ENCODE assay signal across 9 mouse cellular contexts in genomic region chr11:88512580-88512979, GRCm38 (mm10).
DNase-seq lines count a peak whose midpoint lies in the region; ATAC-seq lines count a peak whose summit lies in the region.
"Had no signal": no experiment of that assay in that cellular context is flagged by ENCODE, and none has a peak within 500 bp of the region (broad histone marks: within the 10 kb centered on the region; RNA-seq: fewer than 3 reads in every experiment).

No protein-coding gene starts in this region.

- peak; percentile 34 for DNase-seq in layer of hippocampus, adult 11-12 months (ENCODE audit: low spot score)
- no peak for DNase-seq in layer of hippocampus, adult 8-10 months (ENCODE audit: low spot score in 2 of 2)
- DNase-seq in MN1 (ENCODE audit: low spot score) = peak; percentile 44
- peak; percentile 83 for DNase-seq in embryo, embryonic 10 days (ENCODE audit: low spot score)
- peak; percentile 67 for DNase-seq in lung, postnatal 4 days

- WGBS in heart, embryonic 13.5 days = 37% methylated on average over 4 of the region's 4 CpGs
- WGBS in kidney, embryonic 14.5 days = 39% methylated on average over 4 of the region's 4 CpGs
- WGBS in stomach, embryonic 16.5 days = 35% methylated on average over 4 of the region's 4 CpGs

- H3K4me3 ChIP-seq in heart, embryonic 13.5 days = no peak overlapping the region
- H3K4me3 ChIP-seq in kidney, embryonic 14.5 days (ENCODE audit: low read length) = no peak overlapping the region
- no peak overlapping the region for H3K4me3 ChIP-seq in stomach, embryonic 16.5 days (replicated peaks; ENCODE audit: low read length)
- H3K4me3 ChIP-seq: limb, embryonic 13.5 days had no signal

- H3K27me3 ChIP-seq in heart, embryonic 13.5 days (replicated peaks) = no peaks in the 10 kb centered on the region
- H3K27me3 ChIP-seq in kidney, embryonic 14.5 days (ENCODE audit: control insufficient read depth, insufficient read depth, low read length) = no peaks in the 10 kb centered on the region
- no peaks in the 10 kb centered on the region for H3K27me3 ChIP-seq in stomach, embryonic 16.5 days (ENCODE audit: control insufficient read depth, insufficient read depth, low read length)
- H3K27me3 ChIP-seq: limb, embryonic 13.5 days had no signal

- H3K4me1 ChIP-seq in heart, embryonic 13.5 days = peaks cover 82% of the 10 kb centered on the region
- H3K4me1 ChIP-seq in kidney, embryonic 14.5 days (ENCODE audit: control insufficient read depth, insufficient read depth, low read length) = peaks cover 19% of the 10 kb centered on the region
- peaks cover 19% of the 10 kb centered on the region for H3K4me1 ChIP-seq in stomach, embryonic 16.5 days (ENCODE audit: control insufficient read depth, insufficient read depth, low read length)

- H3K9me3 ChIP-seq in heart, embryonic 13.5 days = no peaks in the 10 kb centered on the region
- no peaks in the 10 kb centered on the region for H3K9me3 ChIP-seq in kidney, embryonic 14.5 days (ENCODE audit: control insufficient read depth, low read length)
- no peaks in the 10 kb centered on the region for H3K9me3 ChIP-seq in stomach, embryonic 16.5 days (replicated peaks; ENCODE audit: control insufficient read depth, low read length)
- H3K9me3 ChIP-seq: limb, embryonic 13.5 days had no signal

- H3K27ac ChIP-seq in heart, embryonic 13.5 days (replicated peaks) = 0 out of 2 replicates have a peak overlapping the region, but pooled peaks have one; percentile 9
- H3K27ac ChIP-seq in kidney, embryonic 14.5 days (ENCODE audit: low read depth, low read length) = no peak overlapping the region
- no peak overlapping the region for H3K27ac ChIP-seq in stomach, embryonic 16.5 days (ENCODE audit: low read length)
- H3K27ac ChIP-seq: limb, embryonic 13.5 days had no signal

- no peak overlapping the region for H3K9ac ChIP-seq in heart, embryonic 13.5 days
- no peak overlapping the region for H3K9ac ChIP-seq in kidney, embryonic 14.5 days (ENCODE audit: low read depth, low read length)
- H3K9ac ChIP-seq in stomach, embryonic 16.5 days (ENCODE audit: low read length) = no peak overlapping the region
- H3K9ac ChIP-seq: limb, embryonic 13.5 days had no signal

- 0 out of 2 replicates have a peak, but pooled peaks cover 2% of the 10 kb centered on the region for H3K36me3 ChIP-seq in heart, embryonic 13.5 days
- H3K36me3 ChIP-seq in kidney, embryonic 14.5 days (ENCODE audit: control insufficient read depth, insufficient read depth, low read length) = no peaks in the 10 kb centered on the region
- no peaks in the 10 kb centered on the region for H3K36me3 ChIP-seq in stomach, embryonic 16.5 days (ENCODE audit: control insufficient read depth, insufficient read depth, low read length)
- H3K36me3 ChIP-seq: limb, embryonic 13.5 days had no signal

- no peak for ATAC-seq in heart, embryonic 13.5 days (ENCODE audit: extremely low read depth, insufficient number of reproducible peaks, low FRiP score, low TSS enrichment)
- 0 out of 2 replicates have a peak, but pooled peaks have one; percentile 17 for ATAC-seq in kidney, embryonic 14.5 days (ENCODE audit: low FRiP score, low TSS enrichment)
- peak; percentile 17; the same call in 1 of the 2 replicates for ATAC-seq in stomach, embryonic 16.5 days (ENCODE audit: insufficient read depth, low FRiP score)

- no peak overlapping the region for H3K4me2 ChIP-seq in heart, embryonic 13.5 days
- no peak overlapping the region for H3K4me2 ChIP-seq in kidney, embryonic 14.5 days (replicated peaks; ENCODE audit: low read depth, low read length)
- H3K4me2 ChIP-seq in stomach, embryonic 16.5 days (ENCODE audit: low read depth, low read length) = no peak overlapping the region
- H3K4me2 ChIP-seq: limb, embryonic 13.5 days had no signal

Comparison
In these comparisons a context has a peak if more than half of its experiments do, and no peak if none do; other contexts are left out.
1. DNase-seq: peak in layer of hippocampus, adult 11-12 months (single experiment), MN1 (single experiment), embryo, embryonic 10 days (single experiment) and lung, postnatal 4 days (2 of 2); none in layer of hippocampus, adult 8-10 months (0 of 2).